Mouse (Mus musculus) liver, adult 2 months (tissue): Measurements from ENCODE around the gene Memo1.
"Not testable (repeated sequence)": the region's sequence is repeated elsewhere in the genome, so short reads cannot be mapped to it uniquely, and the experiment has no call there.

Source experiments
- CTCF ChIP-seq: fragments of 200-500 bp; IDR thresholded peaks from 2 replicates; pipeline ENCODE4 v1.5.1; 2011; ENCODE audit warnings: low read depth, low read length, control low read depth
- POLR2A ChIP-seq: fragments of 200-500 bp; IDR thresholded peaks from 2 replicates; pipeline ENCODE4 v1.6.1; 2011; ENCODE audit warnings: low read length, control low read depth; ENCODE audit not compliant: insufficient read depth; ENCODE audit errors: extremely low read depth

GRCm38 (mm10) chr17:74328146-74328545 lies 32.8 kb upstream of the Memo1 start:
- peak; percentile 77 for TF ChIP-seq CTCF
- TF ChIP-seq POLR2A, result not testable (repeated sequence)
